Mouse (Mus musculus) thymus, postnatal 36 days (tissue): ENCODE results near the gene Txndc9.
"Not testable (repeated sequence)": the region's sequence is repeated elsewhere in the genome, so short reads cannot be mapped to it uniquely, and the experiment has no call there.

Source experiments
- DNase-seq, 2 experiments: peaks; one replicate each; pipeline ENCODE4 v3.0.0; 2022; ENCODE audit warnings: mixed read lengths in 2 of 2

Txndc9 gene

DNA sequence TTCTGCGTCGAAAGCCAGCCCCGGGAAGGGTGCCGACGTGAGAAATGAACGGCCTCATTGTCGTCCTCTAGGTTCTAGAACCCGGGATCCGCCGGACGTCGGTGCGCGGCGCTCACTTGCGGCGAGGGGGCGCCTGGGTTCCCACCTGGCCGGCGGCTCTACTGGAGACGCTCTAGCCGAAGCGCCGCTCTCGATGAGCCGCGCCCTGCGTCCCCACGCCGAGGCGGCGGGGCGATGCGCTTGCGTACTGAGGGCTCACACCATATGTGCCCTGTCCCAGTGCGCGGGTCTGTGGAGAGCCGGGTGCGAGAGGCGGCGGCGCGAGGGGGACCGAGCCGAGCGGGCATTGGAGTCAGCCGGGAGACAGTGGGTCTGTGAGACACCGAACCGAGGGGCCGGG is at the start of gene Txndc9, which contains the start of gene Eif5b:
Txndc9 (minus strand) TSS at position 27 of the 400 bp plus-strand sequence.
Eif5b (plus strand) TSS at position 144 of the 400 bp plus-strand sequence.
- DNase-seq, result peak; percentile 94 to 96

GRCm38 (mm10) chr1:38038898-38039297 is 41.2 kb upstream of the Txndc9 start:
- no peak for DNase-seq

DNA sequence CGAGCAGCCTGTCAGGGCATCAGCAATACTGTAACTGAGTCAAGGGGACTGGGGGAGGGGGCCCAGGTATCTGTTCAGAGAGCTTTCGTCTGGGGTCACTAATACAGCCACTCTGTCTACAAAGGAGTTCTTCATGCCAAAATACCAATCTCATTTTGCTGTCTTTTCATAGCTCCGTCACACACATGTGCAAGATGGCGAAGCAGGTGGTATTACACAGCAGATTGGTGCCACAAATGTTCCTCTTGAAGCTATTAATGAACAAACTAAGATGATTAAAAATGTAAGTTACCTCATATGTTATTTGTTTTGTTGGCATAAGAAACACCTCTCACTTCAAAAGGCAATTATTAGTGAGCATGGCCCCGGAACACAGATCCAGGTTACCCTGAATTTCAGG is 39.7 kb upstream of the Txndc9 start:
- DNase-seq, result no peak

- no peak for DNase-seq
These were observed 37.8 kb upstream of the Txndc9 start for GRCm38 (mm10) chr1:38035521-38035920.

DNA sequence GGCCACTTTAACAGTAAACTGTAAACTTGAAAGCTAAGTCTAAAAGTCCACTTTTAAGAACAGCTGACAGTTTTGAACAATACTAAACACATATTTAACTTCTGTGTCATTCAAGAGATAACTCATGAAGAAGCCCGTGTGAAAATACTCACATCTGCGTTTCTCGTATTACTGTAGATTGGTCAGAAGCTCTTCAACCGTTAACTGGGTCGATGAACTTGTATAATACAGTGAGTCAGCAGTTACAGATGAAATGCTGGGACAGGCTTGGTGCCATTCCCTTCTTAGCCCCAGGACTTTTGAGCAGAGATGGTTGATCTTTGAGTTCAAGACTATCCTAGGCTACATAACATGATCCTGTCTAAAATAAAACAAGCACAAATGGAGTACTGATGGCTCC is 33.7 kb upstream of the Txndc9 start:
- no peak for DNase-seq

DNA sequence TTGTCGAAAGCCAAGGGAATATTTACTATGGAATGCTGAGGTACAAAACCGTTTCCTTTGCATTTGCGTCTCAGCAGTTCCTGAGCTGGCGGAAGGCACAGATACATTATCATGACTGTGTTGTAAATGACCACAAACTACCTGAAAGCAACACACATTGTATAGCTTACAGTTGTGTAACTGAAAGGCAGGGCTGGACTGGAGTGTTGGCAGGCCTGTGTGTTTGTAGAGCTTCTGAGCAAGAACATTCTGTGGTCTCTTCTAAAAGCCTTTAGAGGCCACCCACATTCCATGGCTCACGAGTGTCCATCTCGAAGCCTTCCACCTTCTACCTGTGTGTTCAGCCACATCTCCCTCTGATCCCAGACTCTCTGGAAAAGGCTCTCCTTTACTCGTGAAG is 29.6 kb upstream of the Txndc9 start:
- no peak for DNase-seq

DNA sequence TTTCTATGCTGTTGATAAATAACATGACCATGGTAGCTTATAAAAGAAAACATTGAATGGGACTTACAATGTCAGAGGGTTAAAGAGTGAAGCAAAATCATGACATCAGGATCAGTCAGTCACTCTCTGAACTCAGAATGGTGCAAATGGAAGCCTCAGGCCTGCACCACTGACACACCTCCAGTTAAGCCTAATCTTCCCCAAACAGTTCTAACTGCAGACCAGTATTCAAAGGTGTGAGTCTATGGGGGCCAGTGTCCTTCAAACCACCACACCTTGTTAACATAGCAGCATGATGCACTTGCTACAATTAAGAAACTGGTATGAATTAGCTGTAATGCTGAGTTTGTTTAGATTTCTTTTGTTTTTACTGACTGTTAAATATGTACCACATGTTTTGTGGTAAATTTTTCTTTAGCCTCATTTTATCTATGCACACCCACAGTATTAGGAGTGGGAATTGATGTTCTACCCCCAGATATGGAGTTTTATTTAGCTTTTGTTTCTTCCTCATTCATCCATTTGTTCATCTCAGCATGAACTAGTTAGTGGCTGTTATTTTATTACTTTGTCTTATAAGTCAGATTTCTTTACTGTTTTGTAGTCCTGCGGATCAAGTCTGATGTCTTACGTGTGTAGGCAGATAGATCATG is 17.0 kb upstream of the Txndc9 start:
- no peak for DNase-seq

DNA sequence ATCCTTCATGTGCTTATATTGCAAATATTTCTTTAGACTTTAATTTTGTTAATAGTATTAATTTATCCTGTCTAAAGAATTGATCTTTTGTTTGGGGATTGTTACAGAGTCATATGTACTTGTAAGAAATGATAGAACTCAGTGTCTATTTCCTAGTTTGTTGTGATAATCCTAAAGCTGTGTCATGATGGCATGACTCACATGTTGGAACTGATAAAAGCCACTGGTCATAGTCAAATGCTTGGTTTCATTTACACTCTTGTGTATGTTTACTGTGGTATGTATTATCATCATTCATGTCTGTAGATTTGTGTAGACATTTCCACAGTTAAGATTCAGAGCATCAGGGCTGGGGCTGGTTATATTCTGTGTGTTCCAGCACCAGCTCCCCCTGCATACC is 14.8 kb upstream of the Txndc9 start:
- no peak for DNase-seq

DNA sequence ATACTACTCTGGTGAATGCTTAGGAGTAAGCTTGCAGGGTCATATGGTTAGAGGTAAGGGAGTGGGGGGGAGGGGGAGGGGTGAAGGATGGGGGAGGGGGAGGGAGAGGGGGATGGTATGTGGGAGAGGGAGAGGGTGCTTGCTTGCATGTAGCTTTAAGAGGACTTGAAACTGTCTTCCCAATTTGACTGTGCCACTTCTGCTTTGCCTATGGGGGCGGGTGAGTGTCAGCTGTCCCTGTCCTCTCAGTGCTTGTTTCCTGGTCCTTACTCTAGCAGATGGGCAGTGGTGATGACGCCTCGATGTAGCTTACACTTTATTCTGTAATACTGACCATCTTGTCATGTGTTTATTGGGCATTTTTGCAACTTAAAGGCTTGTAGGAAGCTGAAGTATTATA is 14.4 kb upstream of the Txndc9 start:
- DNase-seq, result no peak

DNA sequence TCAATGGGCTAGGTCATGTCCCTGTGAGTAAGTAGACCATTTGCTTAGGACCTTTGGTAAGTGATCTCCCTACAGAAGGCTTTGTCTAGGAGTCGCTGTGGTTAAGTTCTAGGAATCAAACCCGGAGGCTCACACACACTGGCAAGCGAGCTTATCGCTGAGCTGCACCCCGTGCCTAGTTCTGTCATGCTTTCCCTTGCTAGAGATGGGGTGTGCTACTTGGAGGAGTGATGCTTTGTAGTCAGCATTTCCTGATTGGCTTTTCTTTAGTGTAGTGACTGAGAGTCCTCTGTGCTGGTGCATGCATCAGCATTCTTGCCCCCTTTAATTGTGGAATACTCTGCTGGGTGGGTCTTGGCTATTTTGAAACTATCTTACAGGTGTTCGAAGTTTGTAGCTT is 14.0 kb upstream of the Txndc9 start:
- DNase-seq, result no peak

- no peak for DNase-seq
These were observed 9.0 kb upstream of the Txndc9 start for GRCm38 (mm10) chr1:38006741-38007140.

- DNase-seq, result no peak
These were observed 5.4 kb upstream of the Txndc9 start for GRCm38 (mm10) chr1:38003046-38003445.

GRCm38 (mm10) chr1:38001956-38002355 is 4.3 kb upstream of the Txndc9 start:
- no peak for DNase-seq

DNA sequence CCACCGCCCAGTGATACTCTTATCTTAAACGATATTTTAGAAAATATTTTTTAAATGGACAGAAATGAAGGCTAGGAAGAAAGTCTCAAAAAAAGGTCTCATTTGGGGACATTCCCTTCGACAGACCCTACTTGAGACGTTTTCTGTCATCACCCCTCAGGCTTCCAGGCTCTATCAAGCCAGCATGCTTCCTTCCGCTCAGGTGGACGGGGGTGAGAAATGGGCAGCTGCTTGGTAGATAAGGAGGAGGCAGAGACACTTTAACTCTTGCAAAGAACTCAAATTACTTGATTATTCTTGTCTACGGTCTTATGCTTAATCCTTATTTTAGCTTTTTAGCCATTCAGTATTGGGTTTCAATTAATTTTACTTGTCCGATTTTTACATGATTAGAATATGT is 3.2 kb upstream of the Txndc9 start:
- DNase-seq, result no peak

DNA sequence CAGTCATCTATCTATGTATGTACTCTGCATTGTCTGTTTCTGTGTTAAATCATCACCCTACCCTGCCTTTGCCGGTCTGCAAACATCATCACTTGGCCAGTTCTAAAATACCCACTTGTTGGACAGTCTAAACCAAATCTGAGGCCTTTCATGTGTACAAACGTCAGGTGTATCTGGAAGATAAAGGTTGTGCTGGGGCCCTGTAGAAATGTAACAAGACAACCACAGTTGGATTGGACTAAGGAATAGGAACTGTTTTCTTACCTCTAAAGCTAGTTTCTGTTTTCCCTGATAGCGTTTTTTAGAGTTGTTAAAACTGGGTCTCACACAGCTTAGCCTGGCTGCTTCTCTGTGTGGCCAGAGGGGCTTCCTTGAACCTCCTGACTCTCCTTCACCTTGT is 1.9 kb upstream of the Txndc9 start:
- DNase-seq, result no peak

DNA sequence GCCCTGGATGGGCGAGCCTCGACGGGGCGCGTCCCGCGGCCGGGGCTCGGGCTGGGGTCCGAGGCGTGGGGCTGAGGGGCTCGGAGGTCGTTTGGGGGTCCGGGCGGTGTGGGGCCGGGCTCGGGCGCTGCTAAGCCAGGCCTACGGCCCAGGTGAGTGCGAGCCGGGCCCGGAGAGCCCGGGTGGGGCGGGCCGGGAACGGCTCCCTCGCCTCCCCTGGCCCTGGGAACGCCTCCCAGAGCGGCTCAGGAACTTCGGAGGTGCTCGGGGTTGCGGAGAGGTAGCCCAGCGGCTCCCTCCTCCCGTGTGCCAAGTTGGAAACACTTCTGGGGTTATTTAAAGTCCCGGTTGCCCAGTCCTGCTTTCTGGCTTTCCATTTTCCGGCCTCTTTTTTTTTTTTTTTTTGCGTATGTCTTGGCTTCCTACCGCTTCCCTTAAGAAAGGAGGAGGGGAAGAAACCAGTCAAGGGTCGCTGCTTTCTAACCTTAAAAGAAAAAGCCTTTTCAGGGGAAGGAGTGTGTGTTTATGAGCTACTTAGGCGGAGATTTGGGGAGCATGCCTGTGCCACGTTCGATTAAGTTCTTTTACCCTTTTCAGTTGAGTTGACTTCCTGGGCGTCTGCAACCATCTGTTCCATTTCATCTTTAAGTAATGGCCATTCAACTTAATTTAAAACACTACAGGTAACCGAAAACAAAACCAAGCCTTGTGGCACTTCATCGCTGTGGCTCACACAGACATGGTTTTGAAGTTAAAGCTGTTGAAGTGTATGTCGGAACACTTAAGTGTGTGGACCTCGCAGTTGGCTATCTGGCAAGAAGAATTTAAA is 892 bp upstream of the Txndc9 start:
- DNase-seq, result no peak

DNA sequence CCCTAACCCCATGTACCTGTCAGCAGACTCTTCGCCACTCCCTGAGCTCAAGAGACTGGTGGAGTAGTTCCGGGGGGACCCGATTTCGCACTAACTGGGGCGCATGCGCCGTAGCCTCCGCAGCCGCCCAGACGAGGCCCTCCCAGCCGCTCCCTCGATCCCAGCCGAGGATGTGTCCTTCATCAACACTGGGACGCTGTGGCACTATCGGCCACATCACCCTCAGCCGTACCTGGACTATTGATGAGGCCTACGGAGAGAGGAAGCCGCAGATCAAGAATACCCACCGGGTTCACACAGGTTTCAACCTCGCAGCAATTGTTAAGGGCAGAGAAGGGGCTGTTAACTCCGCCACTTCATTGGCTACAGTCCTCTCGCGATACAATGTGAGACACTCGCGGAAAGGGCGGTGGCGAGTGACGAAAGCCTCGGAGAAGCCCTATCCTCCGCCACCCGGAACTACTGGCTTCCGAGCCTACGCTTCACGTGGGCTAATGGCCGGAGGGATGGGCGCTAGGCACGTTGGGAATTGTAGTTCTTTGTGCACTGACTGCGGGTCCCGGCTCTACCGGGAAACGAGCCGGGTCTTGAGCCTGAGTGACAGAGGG is 712 bp downstream of the Txndc9 start:
- peak; percentile 95 to 99 for DNase-seq

DNA sequence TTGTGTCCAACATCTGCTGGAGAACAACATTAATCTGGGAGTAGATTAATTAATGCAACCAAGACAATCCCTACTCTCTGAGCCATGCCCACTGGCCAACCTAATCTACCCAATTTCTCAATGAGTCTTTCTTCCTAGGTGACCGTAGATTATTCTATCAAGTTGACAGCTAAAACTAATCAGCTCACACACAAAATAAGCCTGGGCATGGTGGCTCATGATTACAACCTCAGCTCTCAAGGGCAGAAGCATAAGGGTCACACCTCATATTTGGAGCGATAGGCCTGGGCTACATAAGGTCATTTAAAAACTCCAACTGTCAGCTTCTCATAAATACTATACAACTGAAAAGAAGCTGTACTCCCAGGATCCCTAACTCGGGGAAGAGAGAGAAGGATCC is 1.5 kb downstream of the Txndc9 start:
- DNase-seq, result no peak

GRCm38 (mm10) chr1:37987856-37988255 is 9.8 kb downstream of the Txndc9 start:
- no peak for DNase-seq

GRCm38 (mm10) chr1:37985764-37986323 is 11.8 kb downstream of the Txndc9 start:
- no peak for DNase-seq

GRCm38 (mm10) chr1:37984326-37984725 is 13.4 kb downstream of the Txndc9 start:
- DNase-seq, result no peak

- DNase-seq, result no peak
These were observed 20.4 kb downstream of the Txndc9 start for GRCm38 (mm10) chr1:37977303-37977702.

- not testable (repeated sequence) for DNase-seq
These were observed 21.0 kb downstream of the Txndc9 start for GRCm38 (mm10) chr1:37976666-37977065.

- DNase-seq, result no peak
These were observed 26.2 kb downstream of the Txndc9 start for GRCm38 (mm10) chr1:37971520-37971919.
